Mouse (Mus musculus) limb, embryonic 14.5 days (tissue): ENCODE measurements around the gene G3bp2. TPM values are rescaled to one million over a fixed set of nuclear protein-coding genes. Genes with fewer than 3 reads are reported as not detected.
A peak's percentile ranks its signal among the peaks of the same experiment; 100 is the strongest.
"Not testable (repeated sequence)": the region's sequence is repeated elsewhere in the genome, so short reads cannot be mapped to it uniquely, and the experiment has no call there.

Source experiments
- ATAC-seq: fragments of 200-750 bp; cut with Nextera tagmentation; 2 replicates; pipeline ENCODE4 v1.8.0; 2017; ENCODE audit warnings: low read depth, moderate number of reproducible peaks, moderate TSS enrichment; ENCODE audit not compliant: low FRiP score
- DNase-seq: peaks from one replicate; pipeline ENCODE4 v3.0.0-alpha.2; 2015; ENCODE audit warnings: low spot score
- H3K27ac ChIP-seq: fragments of 300-500 bp; sonication (generic); replicated peaks from 2 replicates; pipeline ENCODE4 v1.5.1; 2014; ENCODE audit warnings: low read depth, mild to moderate bottlenecking, low read length, moderate library complexity, mixed read lengths
- H3K27me3 ChIP-seq: fragments of 300-500 bp; sonication (generic); 2 replicates; pipeline ENCODE4 v1.6.1; 2014; ENCODE audit warnings: low read length, mixed read lengths; ENCODE audit not compliant: control insufficient read depth, insufficient read depth
- H3K36me3 ChIP-seq: fragments of 300-500 bp; sonication (generic); 2 replicates; pipeline ENCODE4 v1.6.1; 2014; ENCODE audit warnings: mild to moderate bottlenecking, low read length, moderate library complexity, mixed read lengths; ENCODE audit not compliant: control insufficient read depth, insufficient read depth
- H3K4me1 ChIP-seq: fragments of 300-500 bp; sonication (generic); 2 replicates; pipeline ENCODE4 v1.6.1; 2014; ENCODE audit warnings: antibody characterized with exemption, low read length, mixed read lengths; ENCODE audit not compliant: control insufficient read depth, insufficient read depth
- H3K4me2 ChIP-seq: fragments of 300-500 bp; sonication (generic); replicated peaks from 2 replicates; pipeline ENCODE4 v1.6.1; 2014; ENCODE audit warnings: low read depth, mild to moderate bottlenecking, low read length, moderate library complexity; ENCODE audit not compliant: severe bottlenecking
- H3K4me3 ChIP-seq: fragments of 300-500 bp; sonication (generic); replicated peaks from 2 replicates; pipeline ENCODE4 v1.5.1; 2014; ENCODE audit warnings: low read length
- H3K9ac ChIP-seq: fragments of 300-500 bp; sonication (generic); 2 replicates; pipeline ENCODE4 v1.6.1; 2014; ENCODE audit warnings: mild to moderate bottlenecking, low read depth, low read length, moderate library complexity; ENCODE audit not compliant: severe bottlenecking
- H3K9me3 ChIP-seq: fragments of 300-500 bp; sonication (generic); 2 replicates; pipeline ENCODE4 v1.6.1; 2016; ENCODE audit warnings: low read length; ENCODE audit not compliant: control insufficient read depth
- POLR2A ChIP-seq: fragments of 200-500 bp; IDR thresholded peaks from 2 replicates; pipeline ENCODE4 v1.8.0; 2012; ENCODE audit warnings: inconsistent platforms, mild to moderate bottlenecking, moderate library complexity, borderline replicate concordance; ENCODE audit not compliant: insufficient read depth, insufficient read length; ENCODE audit errors: extremely low read depth
- WGBS: fragments of 180-500 bp; shearing (Covaris S2); extraction: QIAGEN DNeasy Blood & Tissue Kit; methylation state at CpG from one replicate; pipeline ENCODE4 v1.1.7; 2014; 5-methylcytosine and 5-hydroxymethylcytosine counted together
- polyA plus RNA-seq, 2 experiments: library from polyadenylated mRNA; depleted of rRNA in 1 of 2; stranded (reverse) in 1 of 2; unstranded in 1 of 2; fragments of >200 nt; fragmentation: Nextera tagmentation in 1 of 2; extraction: Ambion mirVana in 1 of 2; gene quantifications; 2 replicates each; pipeline versions ENCODE4 v1.2.1 to v1.2.3; 2012 to 2014

The G3bp2 gene
- polyA plus RNA-seq (2012; rRNA removed) (54.0 and 62.3 TPM in 2 replicates), polyA plus RNA-seq (2014; fragmentation: Nextera tagmentation; extraction: Ambion mirVana) (145 and 147 TPM in 2 replicates)

DNA sequence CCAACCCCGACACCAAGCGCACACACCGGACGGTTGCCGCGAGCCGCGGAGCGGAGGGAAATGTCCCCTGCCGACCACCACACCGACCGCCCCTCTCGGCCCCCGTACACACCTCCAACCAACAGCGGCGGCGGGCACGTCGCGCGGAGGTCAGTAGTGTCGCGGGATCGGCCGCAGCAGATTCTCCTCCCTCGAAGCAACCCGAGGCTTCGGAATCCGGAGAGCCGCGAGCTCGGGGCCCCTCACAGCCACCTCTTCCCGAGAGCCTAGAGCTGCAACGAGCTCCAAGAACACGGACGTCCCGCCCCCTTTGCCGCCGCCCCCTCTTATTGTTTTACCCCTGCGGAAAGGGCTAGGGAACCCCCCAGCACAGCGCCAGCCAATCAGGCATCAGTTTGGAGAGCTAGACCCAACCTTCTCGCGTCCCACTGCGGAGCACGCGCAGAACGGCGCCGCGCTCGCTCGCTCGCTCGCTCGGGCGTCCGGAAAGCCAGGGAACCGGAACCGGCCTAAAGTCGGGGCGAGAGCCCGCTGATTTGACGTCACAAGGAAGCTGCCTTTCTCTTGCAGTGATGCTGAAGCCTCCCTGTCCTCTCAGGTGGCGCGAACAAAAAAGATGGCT is at the start of gene G3bp2:
TSS of gene G3bp2 (minus strand) at position 303 of the 622 bp plus-strand sequence.
- WGBS: under 1% methylated on average over 58 of the region's 65 CpGs
- DNase-seq (peak; percentile 98), ATAC-seq (peak; percentile 98)
- H3K27ac ChIP-seq: peak within 1 kb of the TSS; percentile 97
- no peaks in the 10 kb centered on the region for H3K9me3 ChIP-seq
- peak within 1 kb of the TSS; percentile 75 for H3K4me2 ChIP-seq
- no peaks in the 10 kb centered on the region for H3K27me3 ChIP-seq
- H3K4me3 ChIP-seq: peak within 1 kb of the TSS; percentile 96
- H3K9ac ChIP-seq: peak within 1 kb of the TSS; percentile 95
- H3K4me1 ChIP-seq: peaks cover 13% of the 10 kb centered on the region
- 0 out of 2 replicates have a peak, but pooled peaks have one; percentile 11 for TF ChIP-seq POLR2A
- no peaks in the 10 kb centered on the region for H3K36me3 ChIP-seq

DNA sequence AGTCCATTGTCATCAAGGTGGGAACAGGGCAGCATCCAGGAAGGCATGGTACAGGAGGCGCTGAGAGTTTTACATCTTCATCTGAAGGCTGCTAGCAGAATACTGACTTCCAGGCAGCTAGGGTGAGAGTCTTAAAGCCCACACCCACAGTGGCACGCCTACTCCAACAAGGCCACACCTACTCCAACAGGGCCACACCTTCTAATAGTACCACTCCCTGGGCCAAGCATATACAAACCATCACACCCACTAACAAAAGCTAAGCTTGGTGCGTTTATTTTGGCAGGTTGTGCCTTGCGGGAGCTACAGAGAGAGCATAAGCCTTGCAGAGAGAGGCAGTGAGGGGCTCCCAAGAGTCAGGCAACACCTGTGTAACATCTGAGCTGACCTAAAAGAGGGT is 49.5 kb upstream of the G3bp2 start:
- H3K27me3 ChIP-seq, H3K4me2 ChIP-seq, DNase-seq, H3K4me3 ChIP-seq, H3K9ac ChIP-seq, ATAC-seq, H3K4me1 ChIP-seq, H3K9me3 ChIP-seq, H3K27ac ChIP-seq: not testable (repeated sequence)
- 74% methylated on average over 4 of the region's 4 CpGs for WGBS
- H3K36me3 ChIP-seq: peaks cover 10% of the 10 kb centered on the region

DNA sequence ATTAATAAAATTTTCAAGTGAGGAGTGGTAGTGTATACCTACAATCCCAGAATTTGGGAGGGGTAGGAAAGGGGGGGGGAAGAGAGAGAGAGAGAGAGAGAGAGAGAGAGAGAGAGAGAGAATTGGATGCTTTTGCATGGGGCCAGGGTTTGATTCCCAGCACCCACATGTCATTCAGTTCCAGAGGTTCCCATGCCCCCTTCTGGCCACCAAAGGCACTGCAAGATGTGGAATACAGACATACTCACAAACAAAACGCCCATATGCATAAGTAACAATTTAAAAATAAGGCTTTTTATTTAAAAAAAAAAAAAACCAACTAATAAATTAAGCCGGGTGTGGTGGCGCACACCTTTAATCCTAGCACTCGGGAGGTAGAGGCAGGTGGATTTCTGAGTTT is 48.6 kb upstream of the G3bp2 start:
- DNase-seq (no peak), ATAC-seq (no peak)
- Histone ChIP-seq H3K9ac (no peak overlapping the region), H3K4me3 (no peak overlapping the region), H3K27ac (no peak overlapping the region), H3K4me1 (peaks cover 6% of the 10 kb centered on the region; the same call in 1 of the 2 replicates), H3K27me3 (no peaks in the 10 kb centered on the region), H3K9me3 (no peaks in the 10 kb centered on the region), H3K4me2 (no peak overlapping the region), H3K36me3 (peaks cover 10% of the 10 kb centered on the region)
- TF ChIP-seq POLR2A: no peak
- 92% methylated on average over 4 of the region's 4 CpGs for WGBS

GRCm38 (mm10) chr5:92130040-92130682 is 46.6 kb upstream of the G3bp2 start:
- WGBS: 88% methylated on average over 6 of the region's 6 CpGs
- no peak overlapping the region for H3K4me3 ChIP-seq
- TF ChIP-seq POLR2A: no peak

DNA sequence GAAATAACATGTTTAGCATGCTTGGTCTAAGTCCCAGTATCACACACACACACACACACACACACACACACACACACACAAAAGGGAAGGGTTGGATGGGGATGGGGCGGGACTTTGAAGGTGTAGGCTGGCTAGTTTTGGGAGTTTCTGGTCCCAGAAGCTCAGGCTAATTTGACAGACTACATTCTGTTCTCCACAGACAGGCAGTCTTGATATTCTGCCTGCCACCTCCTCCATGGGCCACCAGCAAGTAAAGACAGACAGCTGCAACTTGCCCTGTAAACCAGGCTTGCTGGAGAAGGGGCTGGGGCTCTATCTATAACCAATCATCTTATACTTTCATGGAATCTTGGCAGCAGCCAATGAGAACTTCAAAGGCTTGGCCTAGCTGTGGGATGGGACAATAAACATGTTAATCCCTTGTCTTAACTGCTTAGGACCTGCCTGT is 45.8 kb upstream of the G3bp2 start:
- Histone ChIP-seq H3K9me3 (no peaks in the 10 kb centered on the region), H3K4me3 (no peak overlapping the region), H3K27ac (no peak overlapping the region), H3K9ac (no peak overlapping the region), H3K4me2 (no peak overlapping the region), H3K27me3 (no peaks in the 10 kb centered on the region), H3K4me1 (no peaks in the 10 kb centered on the region), H3K36me3 (peaks cover 10% of the 10 kb centered on the region)
- ATAC-seq: no peak
- DNase-seq: no peak
- 75% methylated on average over 1 of the region's 1 CpGs for WGBS
- no peak for TF ChIP-seq POLR2A

More at GRCm38 (mm10) chr5:92130040-92130682, 46.6 kb upstream of the G3bp2 start:
- Histone ChIP-seq H3K27ac (no peak overlapping the region), H3K9ac (no peak overlapping the region), H3K4me2 (no peak overlapping the region), H3K36me3 (peaks cover 10% of the 10 kb centered on the region), H3K4me1 (no peaks in the 10 kb centered on the region), H3K27me3 (no peaks in the 10 kb centered on the region), H3K9me3 (no peaks in the 10 kb centered on the region)
- no peak for DNase-seq
- no peak for ATAC-seq
